Mouse (Mus musculus) cerebellum, adult 2 months (tissue): ENCODE data around the gene Ccdc162.

Source experiments
- CTCF ChIP-seq: fragments of 200-500 bp; IDR thresholded peaks from 2 replicates; pipeline ENCODE4 v1.5.1; 2011; ENCODE audit warnings: low read depth, mild to moderate bottlenecking, control low read depth, low read length, moderate library complexity, borderline replicate concordance; ENCODE audit not compliant: insufficient read depth
- POLR2A ChIP-seq: fragments of 200-500 bp; IDR thresholded peaks from 2 replicates; pipeline ENCODE4 v1.6.1; 2011; ENCODE audit warnings: low read length, control low read depth, borderline replicate concordance; ENCODE audit not compliant: insufficient read depth

DNA sequence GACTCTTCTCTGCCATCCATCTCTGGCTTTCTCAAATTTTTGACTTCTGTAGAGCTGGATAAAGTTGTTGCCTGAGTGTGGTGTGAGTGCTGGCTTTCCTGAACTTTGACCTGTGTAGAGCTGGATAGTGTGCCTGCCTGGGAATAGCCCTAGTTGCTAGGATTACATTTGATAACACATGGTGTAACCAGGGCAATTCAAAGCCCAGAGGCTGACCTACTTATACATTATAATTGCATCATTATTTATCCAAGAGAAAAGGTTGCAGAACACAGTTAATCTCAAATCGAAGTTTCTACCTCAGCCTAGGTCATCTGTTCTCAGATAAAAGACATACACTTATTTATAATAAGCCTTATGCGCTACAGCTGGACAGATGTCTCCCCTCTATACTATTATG, 127.8 kb downstream of the Ccdc162 start:
- no peak for TF ChIP-seq CTCF
- no peak for TF ChIP-seq POLR2A
